8 mouse cellular contexts compared by ENCODE assay signal in genomic region chr1:36937648-36938047, GRCm38 (mm10). TPM values are rescaled to one million over a fixed set of nuclear protein-coding genes. Genes with fewer than 3 reads are reported as not detected.
DNase-seq lines count a peak whose midpoint lies in the region; ATAC-seq and TF ChIP-seq lines count a peak whose summit lies in the region.

No protein-coding gene starts in this region.

- no peak for ATAC-seq in monocyte, adult 5-6 weeks (replicated peaks; ENCODE audit: insufficient number of reproducible peaks, low FRiP score, low TSS enrichment, poor library complexity, severe bottlenecking)

- peak overlapping the region; percentile 99 for H3K4me3 ChIP-seq in heart, adult 2 months
- peak overlapping the region; percentile 95 for H3K4me3 ChIP-seq in hindbrain, embryonic 10.5 days
- peak overlapping the region; percentile 63 for H3K4me3 ChIP-seq in macrophage (ENCODE audit: inconsistent target)

- no peak for TF ChIP-seq EP300 in heart, adult 2 months (IDR thresholded peaks at IDR 0.05; ENCODE audit: insufficient read depth, low read depth, low read length)

- peak overlapping the region; percentile 99; the same call in 1 of the 2 replicates for H3K27ac ChIP-seq in heart, adult 2 months
- H3K27ac ChIP-seq in hindbrain, embryonic 10.5 days, result no peak overlapping the region
- H3K27ac ChIP-seq in macrophage, result no peak overlapping the region

- peaks cover 2% of the 10 kb centered on the region for H3K79me2 ChIP-seq in heart, adult 2 months (replicated peaks; ENCODE audit: control insufficient read depth, insufficient read depth, low read length)
- peaks cover 62% of the 10 kb centered on the region for H3K79me2 ChIP-seq in macrophage (ENCODE audit: inconsistent target)

- TF ChIP-seq CTCF in heart, adult 2 months (IDR thresholded peaks at IDR 0.05), result 0 out of 2 replicates have a peak, but pooled peaks have one; percentile 6

- H3K27me3 ChIP-seq in heart, adult 2 months (ENCODE audit: control insufficient read depth, insufficient read depth, low read length), result no peaks in the 10 kb centered on the region
- no peaks in the 10 kb centered on the region for H3K27me3 ChIP-seq in hindbrain, embryonic 10.5 days (ENCODE audit: insufficient read depth, poor library complexity, severe bottlenecking)

- DNase-seq in heart, adult 2 months, result no peak
- no peak for DNase-seq in heart, adult 8-10 months (ENCODE audit: low spot score)
- peak; percentile 30 for DNase-seq in MN1 (ENCODE audit: low spot score)
- DNase-seq in hindbrain, embryonic 10.5 days (ENCODE audit: low spot score), result no peak
- DNase-seq in thymus, postnatal 10 days (ENCODE audit: low spot score in 2 of 2), result no peak
- no peak for DNase-seq in cerebellum, adult 11-12 months

- H3K9ac ChIP-seq in heart, adult 2 months (ENCODE audit: low read depth, low read length), result no peak overlapping the region

- H3K36me3 ChIP-seq in heart, adult 2 months (ENCODE audit: control insufficient read depth, insufficient read depth, low read length), result peaks cover 15% of the 10 kb centered on the region
- no peaks in the 10 kb centered on the region for H3K36me3 ChIP-seq in hindbrain, embryonic 10.5 days
- no peaks in the 10 kb centered on the region for H3K36me3 ChIP-seq in macrophage (ENCODE audit: inconsistent target)

- intact Hi-C loops in heart, adult 2 months (cut with DNase I), result loop anchor here (2.0 to 5.0 kb wide), 5 partner anchors 17 to 115 kb away; no protein-coding TSS in a partner anchor

- WGBS in heart, adult 2 months, result 39% methylated on average over 3 of the region's 3 CpGs
- WGBS in hindbrain, embryonic 10.5 days, result 36% methylated on average over 3 of the region's 3 CpGs
- WGBS in macrophage (ENCODE audit: missing documents), result 87% methylated on average over 3 of the region's 3 CpGs

- peaks cover 7% of the 10 kb centered on the region for H3K4me1 ChIP-seq in heart, adult 2 months (ENCODE audit: control insufficient read depth, insufficient read depth, low read length)
- peaks cover 42% of the 10 kb centered on the region for H3K4me1 ChIP-seq in hindbrain, embryonic 10.5 days (replicated peaks)

- no peaks in the 10 kb centered on the region for H3K9me3 ChIP-seq in hindbrain, embryonic 10.5 days

- no peak for TF ChIP-seq POLR2A in heart, adult 2 months (IDR thresholded peaks at IDR 0.05; ENCODE audit: insufficient read depth, low read depth, low read length)

RNA-seq across cellular contexts. Expression of gene Tmem131, which starts 5.8 kb away (rescaled TPM):
- total RNA-seq in heart, adult 2 months (2021), result 10 to 100 TPM; 28.1 to 30.0 TPM
- 13.0 and 17.0 TPM in 2 replicates for polyA plus RNA-seq in heart, adult 2 months (2012; rRNA removed)
- 10 to 100 TPM; 23.0 to 31.0 (median 28.3) TPM for total RNA-seq in heart, adult 8-10 months (2022)
- polyA plus RNA-seq in hindbrain, embryonic 10.5 days (2016; fragmentation: Nextera tagmentation; extraction: Ambion mirVana), result 11.0 and 12.7 TPM in 2 replicates
- total RNA-seq in macrophage (2018; cell fraction: chromatin; rRNA removed), result 100 to 1,000 TPM in 3 of 26 experiments, 10 to 100 TPM in 23; 26.1 to 135 (median 75.2) TPM
- total RNA-seq in macrophage (2018; cell fraction: cytosol; rRNA removed), result 10 to 100 TPM; 29.4 to 63.6 (median 48.7) TPM
- total RNA-seq in macrophage (2018; cell fraction: nucleus; rRNA removed), result 10 to 100 TPM; 39.9 to 94.4 (median 75.5) TPM
- polyA plus RNA-seq in macrophage (2018), result 39.9 to 72.3 TPM (median 44.5 TPM) in 3 replicates
- 29.0 to 54.6 TPM (median 37.3 TPM) in 3 replicates for total RNA-seq in monocyte, adult 5-6 weeks (2017)
